Mouse (Mus musculus) midbrain, postnatal 0 days (tissue): ENCODE results near the gene Gm38119. TPM values are rescaled to one million over a fixed set of nuclear protein-coding genes. Genes with fewer than 3 reads are reported as not detected.

ENCODE experiments used
- ATAC-seq: fragments of 200-750 bp; cut with Nextera tagmentation; 2 replicates; pipeline ENCODE4 v1.8.0; 2017; ENCODE audit warnings: moderate number of reproducible peaks, mild to moderate bottlenecking, moderate TSS enrichment, moderate library complexity; ENCODE audit not compliant: low FRiP score
- DNase-seq: peaks from one replicate; pipeline ENCODE4 v3.0.0-alpha.2; 2015; ENCODE audit warnings: low spot score
- H3K27ac ChIP-seq: fragments of 300-500 bp; sonication (generic); 2 replicates; pipeline ENCODE4 v1.5.1; 2014; ENCODE audit warnings: low read depth, mild to moderate bottlenecking, low read length, mixed read lengths
- H3K27me3 ChIP-seq: fragments of 300-500 bp; sonication (generic); 2 replicates; pipeline ENCODE4 v1.6.1; 2014; ENCODE audit warnings: low read length, control low read depth, mixed read lengths; ENCODE audit not compliant: insufficient read depth
- H3K36me3 ChIP-seq: fragments of 300-500 bp; sonication (generic); 2 replicates; pipeline ENCODE4 v1.6.1; 2014; ENCODE audit warnings: low read length, control low read depth, mixed read lengths; ENCODE audit not compliant: insufficient read depth
- H3K4me1 ChIP-seq: fragments of 300-500 bp; sonication (generic); 2 replicates; pipeline ENCODE4 v1.6.1; 2014; ENCODE audit warnings: mild to moderate bottlenecking, control low read depth, antibody characterized with exemption, low read length, mixed read lengths; ENCODE audit not compliant: insufficient read depth
- H3K4me2 ChIP-seq: fragments of 300-500 bp; sonication (generic); 2 replicates; pipeline ENCODE4 v1.6.1; 2014; ENCODE audit warnings: low read depth, mild to moderate bottlenecking, low read length, mixed read lengths; ENCODE audit not compliant: poor library complexity, severe bottlenecking
- H3K4me3 ChIP-seq: fragments of 300-500 bp; sonication (generic); 2 replicates; pipeline ENCODE4 v1.5.1; 2014; ENCODE audit warnings: low read depth, mild to moderate bottlenecking, low read length, moderate library complexity
- H3K9ac ChIP-seq: fragments of 300-500 bp; sonication (generic); replicated peaks from 2 replicates; pipeline ENCODE4 v1.6.1; 2014; ENCODE audit warnings: mild to moderate bottlenecking, low read length, moderate library complexity, mixed read lengths; ENCODE audit not compliant: poor library complexity, severe bottlenecking
- H3K9me3 ChIP-seq: fragments of 300-500 bp; sonication (generic); 2 replicates; pipeline ENCODE4 v1.6.1; 2016; ENCODE audit warnings: low read length, control low read depth
- CTCF ChIP-seq: IDR thresholded peaks from 2 replicates; pipeline ENCODE4 v1.5.1; 2016; ENCODE audit warnings: antibody characterized with exemption, mild to moderate bottlenecking
- WGBS: fragments of 180-500 bp; shearing (Covaris S2); extraction: QIAGEN DNeasy Blood & Tissue Kit; methylation state at CpG from one replicate; pipeline ENCODE4 v1.1.7; 2014; 5-methylcytosine and 5-hydroxymethylcytosine counted together
- polyA plus RNA-seq: library from polyadenylated mRNA; unstranded; fragments of >200 nt; fragmentation: Nextera tagmentation; extraction: Ambion mirVana; gene quantifications from 2 replicates; pipeline ENCODE4 v1.2.1, GENCODE M21; 2015
- total RNA-seq: library from RNA; depleted of rRNA; stranded (reverse); fragments of >200 nt; gene quantifications from 2 replicates; pipeline ENCODE4 v1.2.3, GENCODE M21; 2014; rRNA removed

Gm38119 gene
- total RNA-seq (not detected in 2 replicates), polyA plus RNA-seq (not detected in 2 replicates)

GRCm38 (mm10) chr3:92738996-92739395 lies at the start of gene Gm38119:
Gene Gm38119 (minus strand): TSS chr3:92739096.
- H3K36me3 ChIP-seq, result no peaks in the 10 kb centered on the region
- no peak for ATAC-seq
- no peaks in the 10 kb centered on the region for H3K9me3 ChIP-seq
- DNase-seq, result no peak
- H3K4me3 ChIP-seq, result no peak within 1 kb of the TSS
- H3K27ac ChIP-seq, result no peak within 1 kb of the TSS
- no peaks in the 10 kb centered on the region for H3K27me3 ChIP-seq
- no peak for TF ChIP-seq CTCF
- 67% methylated on average over 1 of the region's 1 CpGs for WGBS
- no peaks in the 10 kb centered on the region for H3K4me1 ChIP-seq
- H3K9ac ChIP-seq, result no peak within 1 kb of the TSS
- no peak within 1 kb of the TSS for H3K4me2 ChIP-seq

GRCm38 (mm10) chr3:92778799-92779198 lies 39.9 kb upstream of the Gm38119 start, which contains the start of gene Lce1i:
Gene Lce1i (minus strand): TSS chr3:92778899.
- no peak within 1 kb of the TSS for H3K4me2 ChIP-seq
- TF ChIP-seq CTCF, result no peak
- no peak within 1 kb of the TSS for H3K27ac ChIP-seq
- no peak within 1 kb of the TSS for H3K4me3 ChIP-seq
- no peak within 1 kb of the TSS for H3K9ac ChIP-seq
- no peak for ATAC-seq
- H3K27me3 ChIP-seq, result no peaks in the 10 kb centered on the region
- H3K4me1 ChIP-seq, result no peaks in the 10 kb centered on the region
- DNase-seq, result no peak
- no peaks in the 10 kb centered on the region for H3K36me3 ChIP-seq
- H3K9me3 ChIP-seq, result no peaks in the 10 kb centered on the region
- 88% methylated on average over 1 of the region's 1 CpGs for WGBS

GRCm38 (mm10) chr3:92771573-92771972 lies 32.7 kb upstream of the Gm38119 start:
- WGBS, result 23% methylated on average over 3 of the region's 3 CpGs
- Histone ChIP-seq H3K27me3 (no peaks in the 10 kb centered on the region), H3K4me2 (no peak overlapping the region), H3K9ac (no peak overlapping the region), H3K36me3 (no peaks in the 10 kb centered on the region), H3K4me1 (no peaks in the 10 kb centered on the region), H3K27ac (no peak overlapping the region), H3K9me3 (no peaks in the 10 kb centered on the region), H3K4me3 (no peak overlapping the region)
- DNase-seq (peak; percentile 1), ATAC-seq (no peak)
- peak; percentile 41 for TF ChIP-seq CTCF

DNA sequence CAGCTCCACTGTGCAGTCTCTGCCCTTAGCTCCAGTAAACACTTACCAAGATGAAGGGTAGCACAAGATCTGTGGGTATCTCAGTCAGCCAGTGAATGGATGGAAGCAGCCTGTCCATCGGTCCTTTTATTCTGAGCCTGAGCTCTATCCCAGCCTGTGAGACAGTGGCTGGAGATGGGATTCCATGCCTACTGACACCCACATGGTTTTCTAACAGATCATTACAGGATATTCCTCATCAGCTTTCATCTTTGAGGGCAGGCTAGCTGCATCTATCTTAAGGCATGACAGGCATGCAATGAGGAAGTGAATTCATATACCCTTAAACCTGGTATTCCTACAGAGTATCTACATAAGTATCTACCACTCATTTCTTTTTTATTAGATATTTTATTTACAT lies 26.1 kb upstream of the Gm38119 start, which contains the start of gene Lce1h:
Gene Lce1h (minus strand): TSS at position 101 of the 400 bp plus-strand sequence.
- Histone ChIP-seq H3K27me3 (no peaks in the 10 kb centered on the region), H3K36me3 (no peaks in the 10 kb centered on the region), H3K4me3 (no peak within 1 kb of the TSS), H3K27ac (no peak within 1 kb of the TSS), H3K9me3 (no peaks in the 10 kb centered on the region), H3K4me2 (no peak within 1 kb of the TSS), H3K4me1 (no peaks in the 10 kb centered on the region), H3K9ac (no peak within 1 kb of the TSS)
- DNase-seq (no peak), ATAC-seq (no peak)
- 100% methylated on average over 1 of the region's 1 CpGs for WGBS
- TF ChIP-seq CTCF, result no peak

DNA sequence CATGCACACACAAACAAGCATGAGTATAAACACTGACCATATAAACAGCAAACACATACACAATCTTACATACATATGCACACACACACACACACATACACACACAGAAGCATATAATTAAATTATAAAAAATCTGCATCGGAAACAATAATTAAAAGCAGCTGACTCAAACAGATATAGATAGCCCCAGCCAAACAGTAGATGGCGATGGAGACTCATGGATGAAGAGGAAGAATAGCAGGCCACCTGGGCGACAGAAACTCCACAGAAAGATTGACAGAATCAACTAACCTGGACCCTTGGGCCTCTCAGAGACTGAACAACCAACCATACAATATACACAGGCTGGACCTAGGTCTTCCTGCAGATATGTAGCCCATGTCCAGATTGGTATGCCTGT lies 14.3 kb upstream of the Gm38119 start:
- Histone ChIP-seq H3K4me3 (no peak overlapping the region), H3K9me3 (no peaks in the 10 kb centered on the region), H3K27me3 (no peaks in the 10 kb centered on the region), H3K27ac (no peak overlapping the region), H3K4me2 (no peak overlapping the region), H3K4me1 (no peaks in the 10 kb centered on the region), H3K9ac (no peak overlapping the region), H3K36me3 (no peaks in the 10 kb centered on the region)
- TF ChIP-seq CTCF, result peak; percentile 50
- ATAC-seq (no peak), DNase-seq (peak; percentile 4)
- WGBS, result 39% methylated on average over 3 of the region's 3 CpGs

DNA sequence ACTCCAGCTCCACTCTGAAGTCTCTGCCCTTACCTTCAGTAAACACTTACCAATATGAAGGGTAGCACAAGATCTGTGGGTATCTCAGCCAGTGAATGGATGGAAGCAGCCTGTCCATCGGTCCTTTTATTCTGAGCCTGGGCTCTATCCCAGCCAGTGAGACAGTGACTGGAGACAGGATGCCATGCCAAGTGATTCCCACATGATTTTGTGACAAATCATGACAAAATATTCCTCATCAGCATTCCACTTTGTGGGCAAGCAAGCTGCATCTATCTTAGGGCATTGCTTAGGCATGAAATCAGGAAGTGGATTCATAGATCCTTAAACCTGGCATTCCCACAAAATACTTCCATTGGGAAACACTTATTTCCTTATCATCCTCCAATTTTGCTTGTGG lies 13.3 kb upstream of the Gm38119 start, which contains the start of gene Lce1g:
Gene Lce1g (minus strand): TSS at position 101 of the 400 bp plus-strand sequence.
- H3K9me3 ChIP-seq, result no peaks in the 10 kb centered on the region
- no peak within 1 kb of the TSS for H3K9ac ChIP-seq
- no peak within 1 kb of the TSS for H3K4me3 ChIP-seq
- no peak within 1 kb of the TSS for H3K27ac ChIP-seq
- no peaks in the 10 kb centered on the region for H3K4me1 ChIP-seq
- DNase-seq (no peak), ATAC-seq (no peak)
- no peaks in the 10 kb centered on the region for H3K27me3 ChIP-seq
- no peak for TF ChIP-seq CTCF
- no peak within 1 kb of the TSS for H3K4me2 ChIP-seq
- WGBS, result 90% methylated on average over 1 of the region's 1 CpGs
- H3K36me3 ChIP-seq, result no peaks in the 10 kb centered on the region
